27 mouse cellular contexts compared by ENCODE assay signal in the genomic region with DNA sequence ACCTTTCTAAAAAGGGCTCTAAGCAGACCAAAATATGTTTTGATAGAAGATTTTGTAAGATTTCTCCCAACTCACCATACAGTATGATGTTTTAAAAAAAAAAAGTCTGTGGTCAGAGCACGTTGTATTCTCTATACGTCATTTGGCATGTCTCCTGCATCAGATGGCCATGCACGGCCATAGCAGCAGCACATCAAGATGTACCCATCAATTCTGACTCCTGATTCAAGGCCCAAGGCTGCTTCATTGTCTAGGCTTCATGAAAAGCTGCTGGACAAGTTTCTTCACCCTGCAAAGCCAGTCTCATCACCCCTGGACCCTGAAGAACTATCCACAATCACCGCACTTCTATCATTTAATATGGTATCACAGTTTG. TPM values are rescaled to one million over a fixed set of nuclear protein-coding genes. Genes with fewer than 3 reads are reported as not detected.
DNase-seq lines count a peak whose midpoint lies in the region; ATAC-seq and TF ChIP-seq lines count a peak whose summit lies in the region.
"Had no signal": no experiment of that assay in that cellular context is flagged by ENCODE, and none has a peak within 500 bp of the region (broad histone marks: within the 10 kb centered on the region; RNA-seq: fewer than 3 reads in every experiment).

No protein-coding gene starts in this region.

- no peak for DNase-seq in forebrain, embryonic 10.5 days (ENCODE audit: extremely low spot score, low spot score)
- DNase-seq in hindbrain, postnatal 0 days (ENCODE audit: low spot score) = no peak
- no peak for DNase-seq in thymus, postnatal 14 days
- no peak for DNase-seq in gastrocnemius, adult 18-20 months (ENCODE audit: low spot score)
- DNase-seq: adrenal gland, adult 2 months; cerebellum, postnatal 10 days; kidney, adult 18-20 months; kidney, postnatal 4 days; lung, adult 2 months; lung, postnatal 36 days; retina, postnatal 1 day had no signal

- no peaks in the 10 kb centered on the region for H3K27me3 ChIP-seq in forebrain, embryonic 10.5 days (ENCODE audit: poor library complexity, severe bottlenecking)
- no peaks in the 10 kb centered on the region for H3K27me3 ChIP-seq in forebrain, embryonic 16.5 days (replicated peaks; ENCODE audit: control insufficient read depth, insufficient read depth, low read length)
- H3K27me3 ChIP-seq in hindbrain, postnatal 0 days (ENCODE audit: insufficient read depth, low read length) = no peaks in the 10 kb centered on the region
- no peaks in the 10 kb centered on the region for H3K27me3 ChIP-seq in hindbrain, embryonic 12.5 days
- no peaks in the 10 kb centered on the region for H3K27me3 ChIP-seq in embryonic facial prominence, embryonic 13.5 days

- peaks cover 39% of the 10 kb centered on the region for H3K4me1 ChIP-seq in forebrain, embryonic 10.5 days
- peaks cover 43% of the 10 kb centered on the region for H3K4me1 ChIP-seq in forebrain, embryonic 16.5 days (replicated peaks; ENCODE audit: control insufficient read depth, insufficient read depth, low read length)
- peaks cover 4% of the 10 kb centered on the region; the same call in 1 of the 2 replicates for H3K4me1 ChIP-seq in hindbrain, postnatal 0 days (ENCODE audit: insufficient read depth, low read length)
- peaks cover 35% of the 10 kb centered on the region for H3K4me1 ChIP-seq in hindbrain, embryonic 12.5 days
- peaks cover 52% of the 10 kb centered on the region for H3K4me1 ChIP-seq in embryonic facial prominence, embryonic 13.5 days
- peaks cover 13% of the 10 kb centered on the region for H3K4me1 ChIP-seq in olfactory bulb, adult 2 months (ENCODE audit: control insufficient read depth, insufficient read depth, low read length)

- H3K9me3 ChIP-seq in forebrain, embryonic 10.5 days = no peaks in the 10 kb centered on the region
- no peaks in the 10 kb centered on the region for H3K9me3 ChIP-seq in forebrain, embryonic 16.5 days (ENCODE audit: control insufficient read depth, low read length)
- H3K9me3 ChIP-seq in hindbrain, postnatal 0 days (ENCODE audit: low read length) = no peaks in the 10 kb centered on the region
- no peaks in the 10 kb centered on the region for H3K9me3 ChIP-seq in hindbrain, embryonic 12.5 days (replicated peaks)
- no peaks in the 10 kb centered on the region for H3K9me3 ChIP-seq in embryonic facial prominence, embryonic 13.5 days
- H3K9me3 ChIP-seq: midbrain, embryonic 10.5 days had no signal

- no peak for TF ChIP-seq POLR2A in olfactory bulb, adult 2 months (IDR thresholded peaks at IDR 0.05; ENCODE audit: insufficient read depth, low read depth, low read length)

- peaks cover 28% of the 10 kb centered on the region for H3K36me3 ChIP-seq in forebrain, embryonic 10.5 days (replicated peaks)
- H3K36me3 ChIP-seq in forebrain, embryonic 16.5 days (ENCODE audit: control insufficient read depth, insufficient read depth) = peaks cover 8% of the 10 kb centered on the region
- H3K36me3 ChIP-seq in hindbrain, postnatal 0 days (ENCODE audit: insufficient read depth, low read length) = peaks cover 2% of the 10 kb centered on the region; the same call in 1 of the 2 replicates
- H3K36me3 ChIP-seq in hindbrain, embryonic 12.5 days = peaks cover 23% of the 10 kb centered on the region
- peaks cover 25% of the 10 kb centered on the region for H3K36me3 ChIP-seq in embryonic facial prominence, embryonic 13.5 days

- no peak for TF ChIP-seq CTCF in hindbrain, postnatal 0 days (IDR thresholded peaks at IDR 0.05; ENCODE audit: low read depth)
- TF ChIP-seq CTCF in olfactory bulb, adult 2 months (IDR thresholded peaks at IDR 0.05; ENCODE audit: insufficient read depth, low read depth, low read length) = no peak

- H3K9ac ChIP-seq in forebrain, embryonic 16.5 days (replicated peaks; ENCODE audit: low read depth, low read length) = no peak overlapping the region
- no peak overlapping the region for H3K9ac ChIP-seq in hindbrain, postnatal 0 days (replicated peaks; ENCODE audit: low read length)
- no peak overlapping the region for H3K9ac ChIP-seq in hindbrain, embryonic 12.5 days
- H3K9ac ChIP-seq in embryonic facial prominence, embryonic 13.5 days = no peak overlapping the region
- H3K9ac ChIP-seq: hindbrain, embryonic 14.5 days had no signal

- peak overlapping the region; percentile 25; the same call in 1 of the 2 replicates for H3K27ac ChIP-seq in forebrain, embryonic 10.5 days
- no peak overlapping the region for H3K27ac ChIP-seq in forebrain, embryonic 16.5 days (ENCODE audit: low read length)
- H3K27ac ChIP-seq in hindbrain, postnatal 0 days = 0 out of 2 replicates have a peak overlapping the region, but pooled peaks have one; percentile 41
- H3K27ac ChIP-seq in hindbrain, embryonic 12.5 days = no peak overlapping the region
- H3K27ac ChIP-seq in embryonic facial prominence, embryonic 13.5 days = peak overlapping the region; percentile 83
- H3K27ac ChIP-seq in olfactory bulb, adult 2 months (ENCODE audit: insufficient read depth, low read depth, low read length) = peak overlapping the region; percentile 40; the same call in 1 of the 2 replicates
- H3K27ac ChIP-seq: hindbrain, embryonic 14.5 days; midbrain, embryonic 10.5 days had no signal

- ATAC-seq in forebrain, embryonic 16.5 days = no peak
- no peak for ATAC-seq in hindbrain, postnatal 0 days
- ATAC-seq in hindbrain, embryonic 12.5 days (ENCODE audit: low FRiP score) = no peak
- ATAC-seq in embryonic facial prominence, embryonic 13.5 days (ENCODE audit: insufficient number of reproducible peaks, insufficient read depth, low FRiP score, low TSS enrichment, low read depth) = no peak

- H3K4me3 ChIP-seq in forebrain, embryonic 10.5 days = no peak overlapping the region; the same call in 1 of the 2 replicates
- no peak overlapping the region for H3K4me3 ChIP-seq in forebrain, embryonic 16.5 days (replicated peaks; ENCODE audit: low read length)
- H3K4me3 ChIP-seq in hindbrain, postnatal 0 days (ENCODE audit: low read length) = no peak overlapping the region
- H3K4me3 ChIP-seq in hindbrain, embryonic 12.5 days = no peak overlapping the region
- H3K4me3 ChIP-seq in embryonic facial prominence, embryonic 13.5 days = no peak overlapping the region
- no peak overlapping the region for H3K4me3 ChIP-seq in olfactory bulb, adult 2 months (ENCODE audit: insufficient read depth, low read depth, low read length)
- H3K4me3 ChIP-seq: erythroblast, embryonic 14.5 days; midbrain, embryonic 10.5 days had no signal

- no peak overlapping the region for H3K4me2 ChIP-seq in forebrain, embryonic 16.5 days (ENCODE audit: low read length)
- H3K4me2 ChIP-seq in hindbrain, postnatal 0 days (ENCODE audit: low read depth, low read length) = no peak overlapping the region
- no peak overlapping the region for H3K4me2 ChIP-seq in hindbrain, embryonic 12.5 days (replicated peaks)
- H3K4me2 ChIP-seq in embryonic facial prominence, embryonic 13.5 days = peak overlapping the region; percentile 34
- H3K4me2 ChIP-seq: hindbrain, embryonic 14.5 days had no signal

- 48% methylated on average over 4 of the region's 4 CpGs for WGBS in forebrain, embryonic 10.5 days
- 53% methylated on average over 4 of the region's 4 CpGs for WGBS in forebrain, embryonic 16.5 days
- WGBS in hindbrain, postnatal 0 days = 51% methylated on average over 4 of the region's 4 CpGs
- 68% methylated on average over 4 of the region's 4 CpGs for WGBS in hindbrain, embryonic 12.5 days
- 36% methylated on average over 4 of the region's 4 CpGs for WGBS in embryonic facial prominence, embryonic 13.5 days
- WGBS in olfactory bulb, adult 2 months = 56% methylated on average over 4 of the region's 4 CpGs

RNA-seq across cellular contexts. Expression of gene Spty2d1, which starts 6.3 kb away (rescaled TPM):
- 10.9 and 11.4 TPM in 2 replicates for polyA plus RNA-seq in forebrain, embryonic 10.5 days (2016; fragmentation: Nextera tagmentation; extraction: Ambion mirVana)
- 11.2 and 14.3 TPM in 2 replicates for polyA plus RNA-seq in forebrain, embryonic 16.5 days (2015; fragmentation: Nextera tagmentation; extraction: Ambion mirVana)
- 9.1 and 9.7 TPM in 2 replicates for total RNA-seq in hindbrain, postnatal 0 days (2014; rRNA removed)
- 5.1 and 5.8 TPM in 2 replicates for polyA plus RNA-seq in hindbrain, postnatal 0 days (2015; fragmentation: Nextera tagmentation; extraction: Ambion mirVana)
- 14.7 and 16.1 TPM in 2 replicates for polyA plus RNA-seq in hindbrain, embryonic 12.5 days (2016; fragmentation: Nextera tagmentation; extraction: Ambion mirVana)
- 18.8 and 20.0 TPM in 2 replicates for polyA plus RNA-seq in embryonic facial prominence, embryonic 13.5 days (2015; fragmentation: Nextera tagmentation; extraction: Ambion mirVana)
- polyA plus RNA-seq in olfactory bulb, adult 2 months (2012; ENCODE audit: insufficient read depth, insufficient read length, low replicate concordance, missing spikeins) = not detected in 2 replicates
- total RNA-seq in gastrocnemius, adult 18-20 months (2021) = 1 to 10 TPM; 4.5 to 4.7 TPM

RNA-seq across cellular contexts. Expression of gene Gm9999, which starts 18.5 kb away (rescaled TPM):
- polyA plus RNA-seq in forebrain, embryonic 10.5 days (2016; fragmentation: Nextera tagmentation; extraction: Ambion mirVana) = not detected in 2 replicates
- polyA plus RNA-seq in forebrain, embryonic 16.5 days (2015; fragmentation: Nextera tagmentation; extraction: Ambion mirVana) = not detected in 2 replicates
- total RNA-seq in hindbrain, postnatal 0 days (2014; rRNA removed) = not detected in 2 replicates
- polyA plus RNA-seq in hindbrain, postnatal 0 days (2015; fragmentation: Nextera tagmentation; extraction: Ambion mirVana) = not detected in 2 replicates
- polyA plus RNA-seq in hindbrain, embryonic 12.5 days (2016; fragmentation: Nextera tagmentation; extraction: Ambion mirVana) = not detected in 2 replicates
- not detected in 2 replicates for polyA plus RNA-seq in embryonic facial prominence, embryonic 13.5 days (2015; fragmentation: Nextera tagmentation; extraction: Ambion mirVana)
- polyA plus RNA-seq in olfactory bulb, adult 2 months (2012; ENCODE audit: insufficient read depth, insufficient read length, low replicate concordance, missing spikeins) = not detected in 2 replicates
- total RNA-seq in gastrocnemius, adult 18-20 months (2021) = not detected
- total RNA-seq: adrenal gland, adult 2 months; gastrocnemius, postnatal 4 days; layer of hippocampus, postnatal 10 days; left cerebral cortex, postnatal 10 days; liver, adult 2 months; MEL; neutrophil, adult 5-6 weeks had no signal
- polyA plus RNA-seq: adrenal gland, adult 2 months; erythroblast, embryonic 14.5 days; heart, postnatal 0 days; hindbrain, embryonic 14.5 days; liver, adult 2 months; lung, adult 2 months; midbrain, embryonic 10.5 days; small intestine, adult 2 months; thymus, postnatal 0 days had no signal

RNA-seq across cellular contexts. Expression of gene Uevld, which starts 43.6 kb away (rescaled TPM):
- 13.4 and 14.6 TPM in 2 replicates for polyA plus RNA-seq in forebrain, embryonic 10.5 days (2016; fragmentation: Nextera tagmentation; extraction: Ambion mirVana)
- polyA plus RNA-seq in forebrain, embryonic 16.5 days (2015; fragmentation: Nextera tagmentation; extraction: Ambion mirVana) = 7.7 and 8.9 TPM in 2 replicates
- total RNA-seq in hindbrain, postnatal 0 days (2014; rRNA removed) = 8.4 and 10.1 TPM in 2 replicates
- 5.0 and 5.4 TPM in 2 replicates for polyA plus RNA-seq in hindbrain, postnatal 0 days (2015; fragmentation: Nextera tagmentation; extraction: Ambion mirVana)
- polyA plus RNA-seq in hindbrain, embryonic 12.5 days (2016; fragmentation: Nextera tagmentation; extraction: Ambion mirVana) = 8.9 and 9.5 TPM in 2 replicates
- 10.3 and 11.2 TPM in 2 replicates for polyA plus RNA-seq in embryonic facial prominence, embryonic 13.5 days (2015; fragmentation: Nextera tagmentation; extraction: Ambion mirVana)
- not detected in 2 replicates for polyA plus RNA-seq in olfactory bulb, adult 2 months (2012; ENCODE audit: insufficient read depth, insufficient read length, low replicate concordance, missing spikeins)
- 10 to 100 TPM; 10.5 to 11.5 TPM for total RNA-seq in gastrocnemius, adult 18-20 months (2021)

RNA-seq across cellular contexts. Expression of gene Tmem86a, which starts 48.5 kb away (rescaled TPM):
- polyA plus RNA-seq in forebrain, embryonic 10.5 days (2016; fragmentation: Nextera tagmentation; extraction: Ambion mirVana) = 9.8 and 10.5 TPM in 2 replicates
- 27.7 and 27.9 TPM in 2 replicates for polyA plus RNA-seq in forebrain, embryonic 16.5 days (2015; fragmentation: Nextera tagmentation; extraction: Ambion mirVana)
- 11.9 and 17.1 TPM in 2 replicates for total RNA-seq in hindbrain, postnatal 0 days (2014; rRNA removed)
- polyA plus RNA-seq in hindbrain, postnatal 0 days (2015; fragmentation: Nextera tagmentation; extraction: Ambion mirVana) = 29.5 and 32.3 TPM in 2 replicates
- polyA plus RNA-seq in hindbrain, embryonic 12.5 days (2016; fragmentation: Nextera tagmentation; extraction: Ambion mirVana) = 19.2 and 20.2 TPM in 2 replicates
- polyA plus RNA-seq in embryonic facial prominence, embryonic 13.5 days (2015; fragmentation: Nextera tagmentation; extraction: Ambion mirVana) = 17.4 and 18.9 TPM in 2 replicates
- polyA plus RNA-seq in olfactory bulb, adult 2 months (2012; ENCODE audit: insufficient read depth, insufficient read length, low replicate concordance, missing spikeins) = not detected in 2 replicates
- 1 to 10 TPM; 3.2 to 4.1 TPM for total RNA-seq in gastrocnemius, adult 18-20 months (2021)

Comparison
In these comparisons a context has a peak if more than half of its experiments do, and no peak if none do; other contexts are left out.
1. H3K27ac ChIP-seq: peak in forebrain, embryonic 10.5 days (single experiment), hindbrain, postnatal 0 days (single experiment), embryonic facial prominence, embryonic 13.5 days (single experiment) and olfactory bulb, adult 2 months (single experiment); none in forebrain, embryonic 16.5 days (single experiment) and hindbrain, embryonic 12.5 days (single experiment).